Mouse (Mus musculus) embryonic fibroblast, embryonic 13.5 days (primary cell): ENCODE measurements around the gene Dhx40.

Experiments used
- CTCF ChIP-seq: IDR thresholded peaks from 2 replicates; pipeline ENCODE4 v1.5.1; 2011; ENCODE audit warnings: mild to moderate bottlenecking, control low read depth, low read length, moderate library complexity, borderline replicate concordance; ENCODE audit not compliant: insufficient read depth
- POLR2A ChIP-seq: IDR thresholded peaks from 2 replicates; pipeline ENCODE4 v1.6.1; 2011; ENCODE audit warnings: low read depth, mild to moderate bottlenecking, control low read depth, low read length, moderate library complexity

DNA sequence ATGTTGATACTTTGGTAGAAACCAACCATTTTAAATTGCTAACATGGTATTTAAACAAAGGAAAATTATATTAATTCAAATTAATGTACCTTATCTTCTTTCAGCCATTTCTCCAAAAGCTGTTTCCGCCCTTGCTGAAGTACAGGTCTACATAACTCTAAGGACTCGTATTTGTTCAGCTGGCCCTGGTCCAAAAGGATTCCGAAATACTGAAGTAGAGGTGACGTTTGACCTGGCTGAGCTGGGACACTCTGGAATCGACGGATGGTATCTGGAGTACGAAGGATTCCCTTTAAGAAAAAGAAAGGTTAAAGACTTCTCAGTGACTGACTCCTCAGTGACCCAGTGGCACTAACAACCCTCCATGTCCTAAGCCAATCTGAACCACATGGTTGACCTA is 82.6 kb downstream of the Dhx40 start:
- TF ChIP-seq CTCF (no peak), POLR2A (no peak)
